Mouse (Mus musculus) cortical plate, adult 2 months (tissue): ENCODE results near the gene Pde8b. TPM values are rescaled to one million over a fixed set of nuclear protein-coding genes. Genes with fewer than 3 reads are reported as not detected.
A peak's percentile ranks its signal among the peaks of the same experiment; 100 is the strongest.

Experiments used
- H3K27ac ChIP-seq: fragments of 200-500 bp; 2 replicates; pipeline ENCODE4 v1.5.1; 2012; ENCODE audit warnings: low read length, control low read depth, inconsistent platforms; ENCODE audit not compliant: insufficient read depth
- H3K4me1 ChIP-seq: fragments of 200-500 bp; 2 replicates; pipeline ENCODE4 v1.6.1; 2011; ENCODE audit warnings: low read length; ENCODE audit not compliant: control insufficient read depth, insufficient read depth
- H3K4me3 ChIP-seq: fragments of 200-500 bp; 2 replicates; pipeline ENCODE4 v1.5.1; 2011; ENCODE audit warnings: mild to moderate bottlenecking, low read length, control low read depth; ENCODE audit not compliant: insufficient read depth
- CTCF ChIP-seq: fragments of 200-500 bp; IDR thresholded peaks from 2 replicates; pipeline ENCODE4 v1.5.1; 2011; ENCODE audit warnings: mild to moderate bottlenecking, control low read depth, low read length; ENCODE audit not compliant: insufficient read depth; ENCODE audit errors: extremely low read depth
- POLR2A ChIP-seq: fragments of 200-500 bp; IDR thresholded peaks from 2 replicates; pipeline ENCODE4 v1.6.1; 2011; ENCODE audit warnings: mild to moderate bottlenecking, low read length, control low read depth; ENCODE audit not compliant: insufficient read depth; ENCODE audit errors: extremely low read depth
- polyA plus RNA-seq: library from polyadenylated mRNA; depleted of rRNA; stranded (reverse); fragments of >200 nt; gene quantifications from 2 replicates; pipeline ENCODE4 v1.2.3, GENCODE M21; 2012

Gene Pde8b
- polyA plus RNA-seq, 1 experiment: 88.4 TPM

- Histone ChIP-seq H3K4me3 (no peak overlapping the region), H3K27ac (no peak overlapping the region), H3K4me1 (peaks cover 9% of the 10 kb centered on the region)
- TF ChIP-seq CTCF: no peak
- TF ChIP-seq POLR2A: no peak
Measured at GRCm38 (mm10) chr13:95032973-95033372, 217.2 kb downstream of the Pde8b start.

GRCm38 (mm10) chr13:95032127-95032831 lies 217.9 kb downstream of the Pde8b start:
- no peak overlapping the region for H3K27ac ChIP-seq
- H3K4me1 ChIP-seq: peaks cover 9% of the 10 kb centered on the region

GRCm38 (mm10) chr13:95030828-95031227 lies 219.3 kb downstream of the Pde8b start:
- H3K4me1 ChIP-seq: peaks cover 9% of the 10 kb centered on the region
- no peak overlapping the region for H3K4me3 ChIP-seq
- no peak overlapping the region for H3K27ac ChIP-seq
- TF ChIP-seq CTCF (no peak), POLR2A (no peak)

More at GRCm38 (mm10) chr13:95032127-95032831, 217.9 kb downstream of the Pde8b start:
- no peak overlapping the region for H3K4me3 ChIP-seq
- TF ChIP-seq CTCF (no peak), POLR2A (no peak)

GRCm38 (mm10) chr13:95020216-95020615 lies 229.9 kb downstream of the Pde8b start:
- peaks cover 2% of the 10 kb centered on the region; the same call in 1 of the 2 replicates for H3K4me1 ChIP-seq
- H3K27ac ChIP-seq: no peak overlapping the region
- H3K4me3 ChIP-seq: no peak overlapping the region
- no peak for TF ChIP-seq POLR2A
- TF ChIP-seq CTCF: no peak

- H3K4me1 ChIP-seq: peaks cover 2% of the 10 kb centered on the region; the same call in 1 of the 2 replicates
- TF ChIP-seq POLR2A: no peak
- no peak for TF ChIP-seq CTCF
- no peak overlapping the region for H3K4me3 ChIP-seq
- no peak overlapping the region for H3K27ac ChIP-seq
Measured at GRCm38 (mm10) chr13:95019345-95019744, 230.8 kb downstream of the Pde8b start.

- no peak overlapping the region for H3K27ac ChIP-seq
Measured at GRCm38 (mm10) chr13:95017916-95018315, 232.2 kb downstream of the Pde8b start.

GRCm38 (mm10) chr13:95017278-95017677 lies 232.9 kb downstream of the Pde8b start:
- H3K4me3 ChIP-seq: no peak overlapping the region
- TF ChIP-seq POLR2A: no peak
- TF ChIP-seq CTCF: no peak
- H3K27ac ChIP-seq: no peak overlapping the region
- H3K4me1 ChIP-seq: peaks cover 2% of the 10 kb centered on the region; the same call in 1 of the 2 replicates

More at GRCm38 (mm10) chr13:95017916-95018315, 232.2 kb downstream of the Pde8b start:
- TF ChIP-seq CTCF (peak; percentile 86), POLR2A (no peak)
- Histone ChIP-seq H3K4me1 (peaks cover 2% of the 10 kb centered on the region; the same call in 1 of the 2 replicates), H3K4me3 (no peak overlapping the region)

- H3K27ac ChIP-seq: no peak overlapping the region
- H3K4me3 ChIP-seq: no peak overlapping the region
- no peaks in the 10 kb centered on the region for H3K4me1 ChIP-seq
- TF ChIP-seq POLR2A: no peak
- no peak for TF ChIP-seq CTCF
Measured at GRCm38 (mm10) chr13:95011546-95012257, 238.4 kb downstream of the Pde8b start.

- no peaks in the 10 kb centered on the region for H3K4me1 ChIP-seq
- H3K4me3 ChIP-seq: no peak overlapping the region
- H3K27ac ChIP-seq: no peak overlapping the region
- TF ChIP-seq CTCF (no peak), POLR2A (no peak)
Measured at GRCm38 (mm10) chr13:95009261-95009660, 240.9 kb downstream of the Pde8b start.
